Mouse (Mus musculus): ENCODE measurements around the gene BC051142.

BC051142 gene

GRCm38 (mm10) chr17:34398711-34399393 is at the start of gene BC051142:
BC051142 (plus strand) TSS chr17:34398820.
- DNase-seq (ENCODE audit: low read depth) = no peak

GRCm38 (mm10) chr17:34349429-34349828 is 49.2 kb upstream of the BC051142 start:
- DNase-seq (ENCODE audit: low read depth) = peak; percentile 84

- DNase-seq (ENCODE audit: low read depth) = no peak
Observed at GRCm38 (mm10) chr17:34354539-34354938, 44.1 kb upstream of the BC051142 start, which contains the start of gene Btnl2. Btnl2 (plus strand) TSS chr17:34354822.

GRCm38 (mm10) chr17:34354940-34355339 is 43.7 kb upstream of the BC051142 start:
- no peak for DNase-seq (ENCODE audit: low read depth)

- no peak for DNase-seq (ENCODE audit: low read depth)
Observed at GRCm38 (mm10) chr17:34362954-34363546, 35.6 kb upstream of the BC051142 start.

GRCm38 (mm10) chr17:34363676-34364310 is 34.8 kb upstream of the BC051142 start:
- DNase-seq (ENCODE audit: low read depth) = no peak

- no peak for DNase-seq (ENCODE audit: low read depth)
Observed at GRCm38 (mm10) chr17:34365031-34365430, 33.6 kb upstream of the BC051142 start.

GRCm38 (mm10) chr17:34370563-34370962 is 28.1 kb upstream of the BC051142 start:
- DNase-seq (ENCODE audit: low read depth) = no peak

- no peak for DNase-seq (ENCODE audit: low read depth)
Observed at GRCm38 (mm10) chr17:34373055-34373709, 25.4 kb upstream of the BC051142 start.

GRCm38 (mm10) chr17:34376847-34377246 is 21.8 kb upstream of the BC051142 start, which contains the start of gene Btnl1:
Btnl1 (plus strand) TSS chr17:34377132.
- DNase-seq (ENCODE audit: low read depth) = no peak

- no peak for DNase-seq (ENCODE audit: low read depth)
Observed at GRCm38 (mm10) chr17:34377450-34378209, 21.0 kb upstream of the BC051142 start.

- no peak for DNase-seq (ENCODE audit: low read depth)
Observed at GRCm38 (mm10) chr17:34378716-34379115, 19.9 kb upstream of the BC051142 start.

GRCm38 (mm10) chr17:34379451-34379850 is 19.2 kb upstream of the BC051142 start:
- DNase-seq (ENCODE audit: low read depth) = no peak

GRCm38 (mm10) chr17:34381876-34382275 is 16.7 kb upstream of the BC051142 start:
- DNase-seq (ENCODE audit: low read depth) = no peak

- peak; percentile 25 for DNase-seq (ENCODE audit: low read depth)
Observed at GRCm38 (mm10) chr17:34383212-34383611, 15.4 kb upstream of the BC051142 start.

GRCm38 (mm10) chr17:34384699-34385098 is 13.9 kb upstream of the BC051142 start:
- DNase-seq (ENCODE audit: low read depth) = no peak

GRCm38 (mm10) chr17:34386656-34387055 is 12.0 kb upstream of the BC051142 start:
- DNase-seq (ENCODE audit: low read depth) = no peak

GRCm38 (mm10) chr17:34388513-34388912 is 10.1 kb upstream of the BC051142 start:
- peak; percentile 30 for DNase-seq (ENCODE audit: low read depth)

GRCm38 (mm10) chr17:34391507-34391906 is 7.1 kb upstream of the BC051142 start:
- no peak for DNase-seq (ENCODE audit: low read depth)

- no peak for DNase-seq (ENCODE audit: low read depth)
Observed at GRCm38 (mm10) chr17:34392321-34392720, 6.3 kb upstream of the BC051142 start.

GRCm38 (mm10) chr17:34397357-34397756 is 1.3 kb upstream of the BC051142 start:
- no peak for DNase-seq (ENCODE audit: low read depth)

All from NIH3T3 (cell line).